Mouse (Mus musculus) kidney, adult 2 months (tissue): ENCODE data around the gene Hsp90aa1.

Source experiments
- CTCF ChIP-seq: fragments of 200-500 bp; conservative IDR thresholded peaks from 2 replicates; pipeline ENCODE4 v1.5.1; 2011; ENCODE audit warnings: low read depth, mild to moderate bottlenecking, control low read depth, low read length, moderate library complexity, mixed read lengths; ENCODE audit not compliant: insufficient read depth, insufficient read length
- POLR2A ChIP-seq: fragments of 200-500 bp; IDR thresholded peaks from one replicate; pipeline ENCODE4 v1.6.1; 2011; ENCODE audit warnings: low read depth, low read length, control low read depth

DNA sequence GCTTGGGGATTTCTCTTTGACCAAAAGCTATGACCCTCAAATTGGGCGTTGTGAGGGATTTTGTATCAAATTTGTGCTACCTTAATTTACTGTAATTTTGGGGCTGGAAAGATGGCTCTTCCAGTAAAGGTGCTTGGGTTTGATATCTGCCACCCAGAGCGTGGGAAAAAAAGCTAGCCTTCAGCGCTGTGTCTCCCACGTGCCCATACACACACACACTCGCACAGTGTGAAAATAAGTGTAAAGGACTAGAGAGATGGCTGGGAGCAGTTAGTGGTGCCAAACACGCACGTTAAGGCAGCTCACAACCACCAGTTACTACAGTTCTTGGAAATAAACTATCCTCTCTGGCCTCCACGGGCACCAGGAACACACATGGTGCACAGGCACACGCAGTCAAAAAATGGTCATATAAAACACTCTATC, 5.5 kb downstream of the Hsp90aa1 start:
- TF ChIP-seq CTCF, result no peak
- TF ChIP-seq POLR2A, result no peak
